34 mouse cellular contexts compared by ENCODE assay signal in the genomic region with DNA sequence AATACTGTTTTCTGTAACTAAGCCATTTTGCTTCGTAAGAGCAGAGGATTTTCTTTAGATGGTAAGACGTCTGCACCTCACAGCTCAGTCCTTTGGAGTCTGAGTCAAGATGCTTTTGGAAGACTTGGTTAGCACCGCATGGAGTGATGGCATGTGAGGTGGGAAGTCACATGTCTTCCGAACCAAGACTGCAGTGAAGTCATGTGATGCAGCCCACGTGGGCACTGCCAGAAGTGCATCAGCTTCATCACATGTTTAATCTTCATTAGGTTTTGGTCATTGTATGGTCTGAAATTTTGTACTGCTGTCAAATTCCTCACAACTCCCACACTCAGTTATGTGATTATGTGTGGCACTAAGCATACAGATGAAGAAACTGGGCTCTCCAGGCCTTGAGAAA.
"Had no signal": no experiment of that assay in that cellular context is flagged by ENCODE, and none has a peak within 500 bp of the region (broad histone marks: within the 10 kb centered on the region; RNA-seq: fewer than 3 reads in every experiment).

No protein-coding gene starts in this region.

- H3K4me2 ChIP-seq: heart, embryonic 12.5 days; heart, embryonic 13.5 days; heart, embryonic 15.5 days; hindbrain, embryonic 12.5 days; hindbrain, embryonic 13.5 days; hindbrain, embryonic 14.5 days; hindbrain, embryonic 15.5 days; intestine, embryonic 15.5 days; kidney, embryonic 15.5 days had no signal

- H3K4me1 ChIP-seq: hindbrain, embryonic 12.5 days; hindbrain, embryonic 15.5 days; intestine, embryonic 15.5 days; kidney, embryonic 15.5 days had no signal

- DNase-seq: heart, postnatal 10 days; heart, postnatal 14 days; heart, postnatal 36 days; heart, postnatal 4 days; kidney, adult 11 months; kidney, adult 18-20 months; kidney, adult 2 months; kidney, adult 8-10 months; kidney, adult 9 months; kidney, postnatal 10 days; kidney, postnatal 14 days; kidney, postnatal 25 days; kidney, postnatal 36 days; kidney, postnatal 4 days; layer of hippocampus, adult 9-11 months; layer of hippocampus, postnatal 36 days had no signal

- H3K27me3 ChIP-seq: heart, embryonic 12.5 days; heart, embryonic 13.5 days; heart, embryonic 15.5 days; hindbrain, embryonic 12.5 days; hindbrain, embryonic 13.5 days; hindbrain, embryonic 15.5 days; intestine, embryonic 15.5 days; kidney, embryonic 15.5 days had no signal

- H3K9me3 ChIP-seq: heart, embryonic 15.5 days; hindbrain, embryonic 10.5 days; hindbrain, embryonic 12.5 days; hindbrain, embryonic 13.5 days; hindbrain, embryonic 15.5 days; intestine, embryonic 15.5 days; kidney, embryonic 15.5 days had no signal

- H3K27ac ChIP-seq: heart, embryonic 13.5 days; heart, embryonic 15.5 days; hindbrain, embryonic 10.5 days; hindbrain, embryonic 12.5 days; hindbrain, embryonic 13.5 days; hindbrain, embryonic 14.5 days; hindbrain, embryonic 15.5 days; hindbrain, postnatal 0 days; intestine, embryonic 15.5 days; kidney, embryonic 15.5 days; kidney, postnatal 0 days; layer of hippocampus, adult 2 months; left cerebral cortex, adult 2 months had no signal

- H3K36me3 ChIP-seq: heart, embryonic 12.5 days; heart, embryonic 13.5 days; heart, embryonic 15.5 days; hindbrain, embryonic 10.5 days; hindbrain, embryonic 12.5 days; hindbrain, embryonic 13.5 days; hindbrain, embryonic 15.5 days; intestine, embryonic 15.5 days; kidney, embryonic 15.5 days had no signal

- ATAC-seq: hindbrain, embryonic 16.5 days; hindbrain, postnatal 0 days; inflammation-experienced regulatory T-cells, adult 6 months; intestine, embryonic 15.5 days; intestine, embryonic 16.5 days; intestine, postnatal 0 days had no signal

- H3K9ac ChIP-seq: heart, embryonic 12.5 days; heart, embryonic 13.5 days; heart, embryonic 15.5 days; hindbrain, embryonic 12.5 days; hindbrain, embryonic 13.5 days; hindbrain, embryonic 14.5 days; hindbrain, embryonic 15.5 days; intestine, embryonic 15.5 days; kidney, embryonic 15.5 days had no signal

- H3K4me3 ChIP-seq: heart, embryonic 12.5 days; heart, embryonic 13.5 days; heart, embryonic 15.5 days; hindbrain, embryonic 10.5 days; hindbrain, embryonic 12.5 days; hindbrain, embryonic 13.5 days; hindbrain, embryonic 15.5 days; intestine, embryonic 15.5 days; kidney, embryonic 15.5 days; layer of hippocampus, adult 2 months; left cerebral cortex, adult 2 months had no signal
